Mouse (Mus musculus): Measurements from ENCODE around the gene Asic2.

Asic2 gene

GRCm38 (mm10) chr11:81964561-81964960 is 3.7 kb downstream of the Asic2 start:
- no peak for DNase-seq (ENCODE audit: extremely low spot score, low read depth, low spot score)

- DNase-seq (ENCODE audit: extremely low spot score, low read depth, low spot score), result no peak
Measured at GRCm38 (mm10) chr11:81954398-81954797, 13.9 kb downstream of the Asic2 start.

GRCm38 (mm10) chr11:81948021-81948420 is 20.2 kb downstream of the Asic2 start:
- no peak for DNase-seq (ENCODE audit: extremely low spot score, low read depth, low spot score)

- DNase-seq (ENCODE audit: extremely low spot score, low read depth, low spot score), result no peak
Measured at GRCm38 (mm10) chr11:81942167-81942566, 26.1 kb downstream of the Asic2 start.

GRCm38 (mm10) chr11:81940988-81941387 is 27.3 kb downstream of the Asic2 start:
- no peak for DNase-seq (ENCODE audit: extremely low spot score, low read depth, low spot score)

GRCm38 (mm10) chr11:81937516-81937915 is 30.7 kb downstream of the Asic2 start:
- no peak for DNase-seq (ENCODE audit: extremely low spot score, low read depth, low spot score)

GRCm38 (mm10) chr11:81926393-81926792 is 41.9 kb downstream of the Asic2 start:
- DNase-seq (ENCODE audit: extremely low spot score, low read depth, low spot score), result no peak

- no peak for DNase-seq (ENCODE audit: extremely low spot score, low read depth, low spot score)
Measured at GRCm38 (mm10) chr11:81923626-81924025, 44.6 kb downstream of the Asic2 start.

- no peak for DNase-seq (ENCODE audit: extremely low spot score, low read depth, low spot score)
Measured at GRCm38 (mm10) chr11:81923096-81923495, 45.2 kb downstream of the Asic2 start.

- no peak for DNase-seq (ENCODE audit: extremely low spot score, low read depth, low spot score)
Measured at GRCm38 (mm10) chr11:81915501-81915900, 52.8 kb downstream of the Asic2 start.

- DNase-seq (ENCODE audit: extremely low spot score, low read depth, low spot score), result no peak
Measured at GRCm38 (mm10) chr11:81913071-81913470, 55.2 kb downstream of the Asic2 start.

- no peak for DNase-seq (ENCODE audit: extremely low spot score, low read depth, low spot score)
Measured at GRCm38 (mm10) chr11:81909397-81909894, 58.8 kb downstream of the Asic2 start.

- DNase-seq (ENCODE audit: extremely low spot score, low read depth, low spot score), result no peak
Measured at GRCm38 (mm10) chr11:81908760-81909159, 59.5 kb downstream of the Asic2 start.

GRCm38 (mm10) chr11:81902318-81902717 is 65.9 kb downstream of the Asic2 start:
- no peak for DNase-seq (ENCODE audit: extremely low spot score, low read depth, low spot score)

GRCm38 (mm10) chr11:81897547-81898354 is 70.5 kb downstream of the Asic2 start:
- peak; percentile 6 for DNase-seq (ENCODE audit: extremely low spot score, low read depth, low spot score)

GRCm38 (mm10) chr11:81896511-81896910 is 71.7 kb downstream of the Asic2 start:
- DNase-seq (ENCODE audit: extremely low spot score, low read depth, low spot score), result no peak

GRCm38 (mm10) chr11:81871506-81872213 is 96.6 kb downstream of the Asic2 start:
- DNase-seq (ENCODE audit: extremely low spot score, low read depth, low spot score), result no peak

- no peak for DNase-seq (ENCODE audit: extremely low spot score, low read depth, low spot score)
Measured at GRCm38 (mm10) chr11:81865661-81866382, 102.4 kb downstream of the Asic2 start.

GRCm38 (mm10) chr11:81860250-81860972 is 107.8 kb downstream of the Asic2 start, which contains the start of gene 5530401A14Rik:
Gene 5530401A14Rik (plus strand): TSS chr11:81860673.
- no peak for DNase-seq (ENCODE audit: extremely low spot score, low read depth, low spot score)

- no peak for DNase-seq (ENCODE audit: extremely low spot score, low read depth, low spot score)
Measured at GRCm38 (mm10) chr11:81847773-81848490, 120.3 kb downstream of the Asic2 start.
